Mouse (Mus musculus) spleen, adult 2 months (tissue): ENCODE measurements around the gene Slc16a13. TPM values are rescaled to one million over a fixed set of nuclear protein-coding genes. Genes with fewer than 3 reads are reported as not detected.

Experiments
- DNase-seq, 2 experiments: peaks; one replicate each; pipeline versions ENCODE4 v3.0.0 to v3.0.0-alpha.2; 2012 to 2021; ENCODE audit warnings: low spot score in 2 of 2, low read depth in 1 of 2
- H3K27ac ChIP-seq: fragments of 200-500 bp; 2 replicates; pipeline ENCODE4 v1.5.1; 2012; ENCODE audit warnings: low read length, inconsistent platforms; ENCODE audit not compliant: insufficient read depth
- H3K27me3 ChIP-seq: fragments of 200-500 bp; 2 replicates; pipeline ENCODE4 v1.6.1; 2012; ENCODE audit warnings: mild to moderate bottlenecking, moderate library complexity, low read length, inconsistent platforms; ENCODE audit not compliant: control insufficient read depth, insufficient read depth
- H3K36me3 ChIP-seq: fragments of 200-500 bp; 2 replicates; pipeline ENCODE4 v1.6.1; 2012; ENCODE audit warnings: mild to moderate bottlenecking, low read length, inconsistent platforms; ENCODE audit not compliant: control insufficient read depth, insufficient read depth
- H3K4me1 ChIP-seq: fragments of 200-500 bp; 2 replicates; pipeline ENCODE4 v1.6.1; 2011; ENCODE audit warnings: inconsistent platforms; ENCODE audit not compliant: control insufficient read depth, insufficient read depth, insufficient read length
- H3K4me3 ChIP-seq: fragments of 200-500 bp; 2 replicates; pipeline ENCODE4 v1.5.1; 2011; ENCODE audit warnings: mild to moderate bottlenecking, inconsistent platforms; ENCODE audit not compliant: insufficient read depth, insufficient read length; ENCODE audit errors: extremely low read depth
- CTCF ChIP-seq: fragments of 200-500 bp; IDR thresholded peaks from 2 replicates; pipeline ENCODE4 v1.5.1; 2011; ENCODE audit warnings: mild to moderate bottlenecking, inconsistent platforms; ENCODE audit not compliant: insufficient read depth, insufficient read length, insufficient replicate concordance; ENCODE audit errors: extremely low read depth
- POLR2A ChIP-seq: fragments of 200-500 bp; IDR thresholded peaks from 2 replicates; pipeline ENCODE4 v1.6.1; 2011; ENCODE audit warnings: low read depth, low read length, inconsistent platforms
- WGBS: fragments of 180-500 bp; shearing (Covaris S2); methylation state at CpG from one replicate; pipeline ENCODE4 v1.1.7; 2018; 5-methylcytosine and 5-hydroxymethylcytosine counted together
- polyA plus RNA-seq: library from polyadenylated mRNA; depleted of rRNA; stranded (reverse); fragments of >200 nt; gene quantifications from 2 replicates; pipeline ENCODE4 v1.2.3, GENCODE M21; 2012

Gene Slc16a13
- polyA plus RNA-seq, 1 experiment: 5.6 TPM

- Histone ChIP-seq H3K4me3 (peak overlapping the region; percentile 22; the same call in 1 of the 2 replicates), H3K36me3 (no peaks in the 10 kb centered on the region), H3K27me3 (peaks cover 7% of the 10 kb centered on the region), H3K27ac (no peak overlapping the region), H3K4me1 (peaks cover 4% of the 10 kb centered on the region; the same call in 1 of the 2 replicates)
- DNase-seq: no peak
- 5% methylated on average over 18 of the region's 18 CpGs for WGBS
- TF ChIP-seq CTCF: no peak
- no peak for TF ChIP-seq POLR2A
Observed at GRCm38 (mm10) chr11:70254337-70254736, 33.5 kb upstream of the Slc16a13 start.

DNA sequence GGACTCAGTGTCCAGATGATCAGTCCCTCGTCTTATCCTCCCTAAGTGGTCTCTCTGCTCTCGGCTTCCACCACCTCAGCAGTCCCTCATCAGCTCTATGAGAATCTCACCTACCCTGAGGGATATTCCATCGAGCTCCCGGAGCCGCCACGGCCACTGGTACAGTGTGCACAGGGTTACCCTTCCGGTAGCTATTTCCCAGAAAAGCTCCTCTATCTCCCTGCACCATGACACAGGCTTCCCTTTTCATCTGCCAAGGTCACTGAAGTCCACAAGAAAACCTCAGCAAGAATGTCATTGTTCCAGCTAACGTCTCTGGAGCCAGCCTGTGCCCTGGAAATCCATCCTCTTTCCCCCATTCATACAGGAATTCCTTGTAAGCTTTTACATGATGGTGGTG, 31.0 kb upstream of the Slc16a13 start:
- Histone ChIP-seq H3K4me3 (no peak overlapping the region), H3K27ac (no peak overlapping the region)
- DNase-seq: no peak

DNA sequence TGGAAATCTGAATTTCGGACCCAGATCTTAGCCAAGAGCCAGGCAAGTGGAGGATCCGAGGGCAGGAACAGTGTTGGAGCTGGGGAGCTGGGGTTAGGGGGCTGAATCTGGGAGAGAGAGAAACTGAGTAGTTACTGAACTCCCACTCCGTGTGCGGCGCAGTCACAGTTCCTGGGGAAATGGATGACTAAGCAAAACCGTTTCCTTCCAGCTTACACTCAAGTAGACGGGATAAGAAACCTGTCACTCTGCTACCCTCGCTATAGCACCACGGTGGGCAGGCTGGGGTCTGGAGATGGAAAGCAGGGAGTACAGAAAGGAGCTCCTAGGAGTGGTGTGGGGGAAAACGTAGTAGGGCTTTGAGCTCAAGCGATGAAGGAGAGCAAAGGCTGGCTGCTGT, 29.3 kb upstream of the Slc16a13 start:
- no peak for DNase-seq
- no peak overlapping the region for H3K4me3 ChIP-seq
- H3K36me3 ChIP-seq: no peaks in the 10 kb centered on the region
- H3K27me3 ChIP-seq: peaks cover 7% of the 10 kb centered on the region
- no peak overlapping the region for H3K27ac ChIP-seq
- WGBS: 32% methylated on average over 11 of the region's 11 CpGs
- TF ChIP-seq POLR2A (no peak), CTCF (no peak)
- H3K4me1 ChIP-seq: peaks cover 4% of the 10 kb centered on the region; the same call in 1 of the 2 replicates

More for the DNA sequence above, 31.0 kb upstream of the Slc16a13 start:
- Histone ChIP-seq H3K36me3 (no peaks in the 10 kb centered on the region), H3K4me1 (peaks cover 4% of the 10 kb centered on the region; the same call in 1 of the 2 replicates), H3K27me3 (peaks cover 7% of the 10 kb centered on the region)
- 81% methylated on average over 8 of the region's 8 CpGs for WGBS
- no peak for TF ChIP-seq CTCF
- no peak for TF ChIP-seq POLR2A

- no peak overlapping the region for H3K27ac ChIP-seq
- TF ChIP-seq CTCF: peak; percentile 41; the same call in 1 of the 2 replicates
- TF ChIP-seq POLR2A: no peak
- WGBS: 54% methylated on average over 9 of the region's 9 CpGs
- DNase-seq: peak in 1 of 2 experiments; percentile 65
- no peaks in the 10 kb centered on the region for H3K27me3 ChIP-seq
- H3K4me3 ChIP-seq: no peak overlapping the region
- no peaks in the 10 kb centered on the region for H3K4me1 ChIP-seq
- H3K36me3 ChIP-seq: no peaks in the 10 kb centered on the region
Observed at GRCm38 (mm10) chr11:70247136-70247845, 26.4 kb upstream of the Slc16a13 start.

DNA sequence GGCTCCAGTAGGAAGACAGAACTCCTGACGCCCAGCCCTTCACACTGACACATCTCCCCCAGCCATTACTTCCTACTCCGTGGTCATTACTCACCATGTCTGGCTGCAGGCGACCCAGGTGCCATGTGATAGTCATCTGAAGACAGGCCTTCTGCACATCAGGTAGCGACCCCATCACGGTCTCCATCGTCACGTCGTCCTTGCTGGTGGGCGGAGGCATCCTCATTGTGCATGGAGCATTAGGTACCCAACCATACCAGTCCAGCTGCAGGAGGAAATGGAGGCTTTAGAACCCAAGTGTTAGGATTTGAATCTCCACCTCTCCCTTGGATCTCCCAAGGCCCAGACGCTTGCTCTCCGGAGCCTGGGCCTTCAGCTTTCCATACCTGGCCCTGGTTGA, 21.7 kb upstream of the Slc16a13 start:
- WGBS: 75% methylated on average over 11 of the region's 11 CpGs
- DNase-seq: no peak

DNA sequence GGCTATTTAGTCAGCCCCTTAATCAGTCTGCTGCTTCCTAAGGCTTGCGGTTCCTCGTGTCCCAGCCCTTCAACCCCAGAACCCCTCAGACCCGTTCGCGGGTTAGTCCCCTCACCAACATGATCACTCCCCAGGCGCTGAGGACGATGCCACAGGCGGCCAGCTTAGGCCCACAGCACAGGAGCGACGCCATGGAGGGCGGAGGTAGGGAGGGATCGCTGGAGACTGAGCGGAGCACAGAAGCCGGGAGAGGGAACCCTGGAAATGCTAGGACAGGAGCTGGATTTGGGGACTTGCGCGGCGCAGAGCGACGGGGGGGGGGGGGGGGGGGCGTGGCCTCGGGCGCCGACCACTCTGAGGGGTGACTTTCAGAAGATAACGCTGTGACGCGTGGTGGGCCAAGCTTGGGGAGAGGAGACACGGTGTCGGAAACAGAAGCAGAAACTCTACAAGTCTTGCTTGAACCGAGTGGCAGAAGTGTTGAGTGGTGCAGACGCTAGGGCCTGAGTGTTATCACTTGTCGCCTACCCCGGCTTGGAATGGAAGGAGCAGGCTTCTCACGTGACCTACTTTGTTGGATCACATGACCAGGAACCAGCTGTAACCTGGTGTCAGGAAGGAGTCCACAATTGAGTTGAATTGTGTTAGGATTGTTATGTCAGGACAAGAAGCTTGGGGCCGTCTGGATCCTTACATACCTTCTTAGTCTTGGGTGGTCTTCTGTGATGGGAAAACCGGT, 18.8 kb upstream of the Slc16a13 start, which contains the start of the genes Gm21988 and Rnasek:
TSS of gene Gm21988 (minus strand) at position 290 of the 739 bp plus-strand sequence.
TSS of gene Rnasek (minus strand) at position 302 of the 739 bp plus-strand sequence.
- under 1% methylated on average over 31 of the region's 35 CpGs for WGBS
- peaks cover 5% of the 10 kb centered on the region for H3K36me3 ChIP-seq
- TF ChIP-seq POLR2A (peak; percentile 64), CTCF (no peak)
- peak within 1 kb of the TSS; percentile 94 for H3K27ac ChIP-seq
- H3K4me3 ChIP-seq: peak within 1 kb of the TSS; percentile 99
- H3K27me3 ChIP-seq: no peaks in the 10 kb centered on the region
- DNase-seq: peak; percentile 70 to 80
- peaks cover 6% of the 10 kb centered on the region; the same call in 1 of the 2 replicates for H3K4me1 ChIP-seq

More for the DNA sequence above, 21.7 kb upstream of the Slc16a13 start:
- TF ChIP-seq POLR2A (no peak), CTCF (no peak)
- Histone ChIP-seq H3K4me3 (no peak overlapping the region), H3K4me1 (peaks cover 3% of the 10 kb centered on the region; the same call in 1 of the 2 replicates), H3K27ac (no peak overlapping the region), H3K27me3 (no peaks in the 10 kb centered on the region), H3K36me3 (no peaks in the 10 kb centered on the region)
